Mouse (Mus musculus): ENCODE results near the gene Krt82.

GRCm38 (mm10) chr15:101538580-101538900 lies 11.9 kb downstream of the Krt82 start:
- TF ChIP-seq POLR2A (IDR thresholded peaks at IDR 0.05; ENCODE audit: control insufficient read depth, extremely low read depth, insufficient read depth, low read length, poor library complexity): no peak
- no peak for TF ChIP-seq CTCF (IDR thresholded peaks at IDR 0.05; ENCODE audit: borderline replicate concordance, control insufficient read depth, extremely low read depth, insufficient read depth, low read length, poor library complexity)
